Mouse (Mus musculus): Measurements from ENCODE around the gene Gja1. TPM values are rescaled to one million over a fixed set of nuclear protein-coding genes. Genes with fewer than 3 reads are reported as not detected.

Gene Gja1
- 367 and 391 TPM in 2 replicates for polyA plus RNA-seq (2014; fragmentation: Nextera tagmentation; extraction: Ambion mirVana)

DNA sequence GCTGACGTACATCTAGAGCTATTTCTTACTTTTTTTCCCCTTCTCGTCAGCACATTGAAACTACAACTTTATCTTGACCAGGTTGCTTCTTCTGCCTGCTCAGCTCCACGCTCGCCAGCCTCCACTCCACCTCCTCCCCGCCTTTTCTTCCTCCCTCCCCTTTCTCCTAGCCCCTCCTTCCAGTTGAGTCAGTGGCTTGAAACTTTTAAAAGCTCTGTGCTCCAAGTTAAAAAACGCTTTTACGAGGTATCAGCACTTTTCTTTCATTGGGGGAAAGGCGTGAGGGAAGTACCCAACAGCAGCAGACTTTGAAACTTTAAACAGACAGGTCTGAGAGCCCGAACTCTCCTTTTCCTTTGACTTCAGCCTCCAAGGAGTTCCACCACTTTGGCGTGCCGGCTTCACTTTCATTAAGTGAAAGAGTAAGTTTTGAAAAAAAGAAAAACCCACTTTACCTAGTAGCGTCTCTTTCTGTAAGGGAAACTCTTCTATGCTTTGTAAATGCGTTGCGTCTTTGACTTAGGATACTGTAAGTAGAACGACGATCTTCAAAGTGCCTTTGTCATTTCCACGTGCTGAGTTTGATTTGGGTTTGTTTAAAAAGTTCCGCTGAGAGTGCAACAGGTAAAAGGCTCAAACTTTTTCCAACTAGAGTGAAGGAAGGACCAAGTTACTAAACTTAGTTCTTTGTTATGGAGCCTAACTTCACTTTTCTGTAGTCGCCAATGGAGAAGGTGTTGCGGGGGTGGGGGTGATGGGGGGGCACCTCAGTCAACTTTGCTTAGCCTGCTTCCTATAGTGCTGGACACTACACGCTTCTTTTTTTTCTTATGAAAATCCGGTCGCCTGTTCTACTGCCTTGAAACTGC lies at the start of gene Gja1:
TSS of gene Gja1 (plus strand) at position 234 of the 869 bp plus-strand sequence.
- Histone ChIP-seq H3K9ac (replicated peaks; ENCODE audit: low read length) (peak within 1 kb of the TSS; percentile 90), H3K4me3 (ENCODE audit: low read depth, low read length) (peak within 1 kb of the TSS; percentile 58), H3K4me2 (ENCODE audit: low read depth, low read length) (peak within 1 kb of the TSS; percentile 67), H3K4me1 (ENCODE audit: control insufficient read depth, insufficient read depth, low read length) (no peaks in the 10 kb centered on the region), H3K9me3 (replicated peaks; ENCODE audit: control insufficient read depth, low read length) (no peaks in the 10 kb centered on the region), H3K27me3 (ENCODE audit: control insufficient read depth, insufficient read depth, low read length) (no peaks in the 10 kb centered on the region), H3K36me3 (replicated peaks; ENCODE audit: control insufficient read depth, insufficient read depth, low read depth, low read length) (no peaks in the 10 kb centered on the region), H3K27ac (replicated peaks; ENCODE audit: low read depth, low read length) (peak within 1 kb of the TSS; percentile 91)
- under 1% methylated on average over 23 of the region's 23 CpGs for WGBS
- peak; percentile 87 for DNase-seq (ENCODE audit: low spot score)
- ATAC-seq (replicated peaks; ENCODE audit: insufficient number of reproducible peaks, low FRiP score, low TSS enrichment, low read depth): peak; percentile 53

- H3K27me3 ChIP-seq (ENCODE audit: control insufficient read depth, insufficient read depth, low read length): no peaks in the 10 kb centered on the region
- H3K9me3 ChIP-seq (replicated peaks; ENCODE audit: control insufficient read depth, low read length): no peaks in the 10 kb centered on the region
- H3K9ac ChIP-seq (replicated peaks; ENCODE audit: low read length): no peak overlapping the region
- H3K4me1 ChIP-seq (ENCODE audit: control insufficient read depth, insufficient read depth, low read length): no peaks in the 10 kb centered on the region
- no peak overlapping the region for H3K27ac ChIP-seq (replicated peaks; ENCODE audit: low read depth, low read length)
- no peak overlapping the region for H3K4me3 ChIP-seq (ENCODE audit: low read depth, low read length)
- DNase-seq (ENCODE audit: low spot score) (peak; percentile 88), ATAC-seq (replicated peaks; ENCODE audit: insufficient number of reproducible peaks, low FRiP score, low TSS enrichment, low read depth) (peak; percentile 86; the same call in 1 of the 2 replicates)
- 53% methylated on average over 6 of the region's 6 CpGs for WGBS
- no peak overlapping the region for H3K4me2 ChIP-seq (ENCODE audit: low read depth, low read length)
- H3K36me3 ChIP-seq (replicated peaks; ENCODE audit: control insufficient read depth, insufficient read depth, low read depth, low read length): no peaks in the 10 kb centered on the region
These were observed 38.2 kb upstream of the Gja1 start for GRCm38 (mm10) chr10:56338851-56339489.

DNA sequence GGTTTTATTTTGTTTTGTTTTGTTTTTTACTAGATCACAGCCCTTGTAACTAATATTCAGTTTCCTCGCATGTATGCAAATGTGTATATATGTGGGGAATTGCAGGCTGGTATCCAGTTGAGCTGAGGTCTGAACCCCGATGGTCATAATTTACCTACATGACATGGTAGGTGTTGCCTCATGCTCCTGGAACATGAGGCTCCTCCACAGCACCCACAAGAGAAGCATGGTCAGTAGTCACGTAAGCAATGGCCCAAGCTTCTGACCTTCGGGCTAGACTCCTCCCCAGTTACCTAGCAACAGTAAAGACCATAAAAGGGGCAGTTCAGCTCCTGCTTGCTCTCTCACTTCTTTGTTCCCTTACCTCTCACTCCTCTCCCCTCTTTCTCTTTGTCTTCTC lies 16.7 kb upstream of the Gja1 start:
- Histone ChIP-seq H3K27me3 (ENCODE audit: control insufficient read depth, insufficient read depth, low read length) (no peaks in the 10 kb centered on the region), H3K36me3 (replicated peaks; ENCODE audit: control insufficient read depth, insufficient read depth, low read depth, low read length) (no peaks in the 10 kb centered on the region), H3K9me3 (replicated peaks; ENCODE audit: control insufficient read depth, low read length) (no peaks in the 10 kb centered on the region), H3K4me1 (ENCODE audit: control insufficient read depth, insufficient read depth, low read length) (no peaks in the 10 kb centered on the region), H3K9ac (replicated peaks; ENCODE audit: low read length) (no peak overlapping the region), H3K4me2 (ENCODE audit: low read depth, low read length) (no peak overlapping the region), H3K4me3 (ENCODE audit: low read depth, low read length) (no peak overlapping the region), H3K27ac (replicated peaks; ENCODE audit: low read depth, low read length) (no peak overlapping the region)
- 84% methylated on average over 4 of the region's 4 CpGs for WGBS
- no peak for DNase-seq (ENCODE audit: low spot score)
- no peak for ATAC-seq (replicated peaks; ENCODE audit: insufficient number of reproducible peaks, low FRiP score, low TSS enrichment, low read depth)

- 18% methylated on average over 7 of the region's 7 CpGs for WGBS
- H3K36me3 ChIP-seq (replicated peaks; ENCODE audit: control insufficient read depth, insufficient read depth, low read depth, low read length): no peaks in the 10 kb centered on the region
- no peak overlapping the region for H3K4me3 ChIP-seq (ENCODE audit: low read depth, low read length)
- no peak overlapping the region for H3K27ac ChIP-seq (replicated peaks; ENCODE audit: low read depth, low read length)
- H3K27me3 ChIP-seq (ENCODE audit: control insufficient read depth, insufficient read depth, low read length): no peaks in the 10 kb centered on the region
- no peaks in the 10 kb centered on the region for H3K4me1 ChIP-seq (ENCODE audit: control insufficient read depth, insufficient read depth, low read length)
- peak; percentile 86 for DNase-seq (ENCODE audit: low spot score)
- H3K9ac ChIP-seq (replicated peaks; ENCODE audit: low read length): no peak overlapping the region
- no peaks in the 10 kb centered on the region for H3K9me3 ChIP-seq (replicated peaks; ENCODE audit: control insufficient read depth, low read length)
- ATAC-seq (replicated peaks; ENCODE audit: insufficient number of reproducible peaks, low FRiP score, low TSS enrichment, low read depth): no peak
- H3K4me2 ChIP-seq (ENCODE audit: low read depth, low read length): no peak overlapping the region
These were observed 8.1 kb upstream of the Gja1 start for GRCm38 (mm10) chr10:56369073-56369472.

DNA sequence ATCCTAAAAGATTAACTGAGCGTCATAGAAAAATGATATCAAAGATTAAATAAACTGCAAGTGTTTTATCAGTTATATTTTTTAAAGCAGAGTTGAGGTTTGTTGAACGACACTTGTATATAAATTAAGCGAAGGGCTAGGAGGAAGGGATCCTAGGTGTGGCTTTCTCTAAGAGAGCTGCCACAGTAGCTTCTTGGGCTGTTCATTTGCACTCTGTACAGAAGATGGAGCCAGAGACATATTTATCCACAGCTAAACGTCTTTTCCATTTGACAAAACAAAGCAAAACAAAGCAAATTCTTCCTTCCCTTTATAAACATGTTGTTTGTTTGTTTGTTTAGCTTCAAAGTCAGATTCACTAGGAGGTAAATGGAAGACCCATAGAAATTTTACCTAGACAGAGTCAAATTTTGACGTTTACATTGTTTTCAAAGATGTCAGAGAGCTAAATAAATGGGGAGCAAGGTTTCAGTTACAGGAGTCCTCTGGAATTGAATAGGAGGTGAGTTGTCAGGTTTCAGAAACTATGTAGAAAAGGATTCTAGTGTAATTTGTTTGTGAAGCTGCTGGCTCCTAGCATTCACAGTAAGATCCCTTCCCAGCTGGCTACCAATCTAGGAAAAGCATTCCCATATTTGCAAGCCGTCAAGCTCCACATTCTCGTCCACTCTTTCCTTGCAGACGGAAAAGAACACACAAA lies 4.0 kb upstream of the Gja1 start:
- no peak for ATAC-seq (replicated peaks; ENCODE audit: insufficient number of reproducible peaks, low FRiP score, low TSS enrichment, low read depth)
- H3K4me3 ChIP-seq (ENCODE audit: low read depth, low read length): no peak overlapping the region
- no peak overlapping the region for H3K4me2 ChIP-seq (ENCODE audit: low read depth, low read length)
- H3K9me3 ChIP-seq (replicated peaks; ENCODE audit: control insufficient read depth, low read length): no peaks in the 10 kb centered on the region
- no peak overlapping the region for H3K9ac ChIP-seq (replicated peaks; ENCODE audit: low read length)
- H3K27me3 ChIP-seq (ENCODE audit: control insufficient read depth, insufficient read depth, low read length): no peaks in the 10 kb centered on the region
- no peaks in the 10 kb centered on the region for H3K36me3 ChIP-seq (replicated peaks; ENCODE audit: control insufficient read depth, insufficient read depth, low read depth, low read length)
- no peaks in the 10 kb centered on the region for H3K4me1 ChIP-seq (ENCODE audit: control insufficient read depth, insufficient read depth, low read length)
- H3K27ac ChIP-seq (replicated peaks; ENCODE audit: low read depth, low read length): no peak overlapping the region
- peak; percentile 76 for DNase-seq (ENCODE audit: low spot score)
- 19% methylated on average over 8 of the region's 8 CpGs for WGBS

DNA sequence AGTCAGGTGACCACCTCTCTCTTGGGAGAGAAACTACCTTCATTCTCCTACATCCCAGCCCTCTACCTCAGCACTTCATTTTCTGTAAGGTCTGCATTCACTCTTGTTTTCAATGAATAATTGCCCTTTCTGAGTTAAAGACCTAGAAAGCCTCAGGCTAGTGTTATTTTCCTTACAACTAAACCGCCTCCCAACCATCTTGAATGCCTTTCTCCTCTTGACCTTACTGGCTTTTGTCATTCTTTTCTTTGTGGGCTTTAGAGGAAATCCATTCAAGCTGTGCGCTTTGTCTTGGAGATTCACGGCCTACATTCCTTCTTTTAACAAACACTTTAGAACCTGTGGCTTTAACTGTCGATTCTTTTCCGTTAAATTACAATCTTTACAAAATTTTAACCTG lies 3.0 kb upstream of the Gja1 start:
- no peaks in the 10 kb centered on the region for H3K4me1 ChIP-seq (ENCODE audit: control insufficient read depth, insufficient read depth, low read length)
- ATAC-seq (replicated peaks; ENCODE audit: insufficient number of reproducible peaks, low FRiP score, low TSS enrichment, low read depth): no peak
- no peaks in the 10 kb centered on the region for H3K36me3 ChIP-seq (replicated peaks; ENCODE audit: control insufficient read depth, insufficient read depth, low read depth, low read length)
- DNase-seq (ENCODE audit: low spot score): peak; percentile 52
- H3K27ac ChIP-seq (replicated peaks; ENCODE audit: low read depth, low read length): no peak overlapping the region
- no peaks in the 10 kb centered on the region for H3K9me3 ChIP-seq (replicated peaks; ENCODE audit: control insufficient read depth, low read length)
- WGBS: 16% methylated on average over 5 of the region's 5 CpGs
- no peaks in the 10 kb centered on the region for H3K27me3 ChIP-seq (ENCODE audit: control insufficient read depth, insufficient read depth, low read length)
- no peak overlapping the region for H3K4me2 ChIP-seq (ENCODE audit: low read depth, low read length)
- no peak overlapping the region for H3K9ac ChIP-seq (replicated peaks; ENCODE audit: low read length)
- H3K4me3 ChIP-seq (ENCODE audit: low read depth, low read length): no peak overlapping the region

- ATAC-seq (replicated peaks; ENCODE audit: insufficient number of reproducible peaks, low FRiP score, low TSS enrichment, low read depth) (no peak), DNase-seq (ENCODE audit: low spot score) (no peak)
- no peaks in the 10 kb centered on the region for H3K36me3 ChIP-seq (replicated peaks; ENCODE audit: control insufficient read depth, insufficient read depth, low read depth, low read length)
- peak overlapping the region; percentile 34 for H3K9ac ChIP-seq (replicated peaks; ENCODE audit: low read length)
- no peak overlapping the region for H3K4me3 ChIP-seq (ENCODE audit: low read depth, low read length)
- no peaks in the 10 kb centered on the region for H3K9me3 ChIP-seq (replicated peaks; ENCODE audit: control insufficient read depth, low read length)
- no peaks in the 10 kb centered on the region for H3K4me1 ChIP-seq (ENCODE audit: control insufficient read depth, insufficient read depth, low read length)
- 22% methylated on average over 9 of the region's 9 CpGs for WGBS
- H3K27me3 ChIP-seq (ENCODE audit: control insufficient read depth, insufficient read depth, low read length): no peaks in the 10 kb centered on the region
- H3K27ac ChIP-seq (replicated peaks; ENCODE audit: low read depth, low read length): no peak overlapping the region
- no peak overlapping the region for H3K4me2 ChIP-seq (ENCODE audit: low read depth, low read length)
These were observed 1.1 kb upstream of the Gja1 start for GRCm38 (mm10) chr10:56375906-56376468.

Data from embryonic facial prominence, embryonic 11.5 days (tissue).